Mouse (Mus musculus): Measurements from ENCODE around the gene Nkx1-1. TPM values are rescaled to one million over a fixed set of nuclear protein-coding genes. Genes with fewer than 3 reads are reported as not detected.

The Nkx1-1 gene
- polyA plus RNA-seq, 1 experiment from 2014 or later: not detected

- Histone ChIP-seq H3K27ac (replicated peaks in 1 of 2; ENCODE audit: control insufficient read depth in 1 of 2, insufficient read depth in 1 of 2, low read depth in 2 of 2, low read length in 2 of 2) (no peak overlapping the region), H3K4me3 (ENCODE audit: control insufficient read depth in 1 of 2, insufficient read depth in 1 of 2, low read depth in 1 of 2, low read length in 2 of 2) (no peak overlapping the region), H3K4me1 (ENCODE audit: control insufficient read depth in 2 of 2, insufficient read depth in 2 of 2, low read length in 2 of 2) (no peaks in the 10 kb centered on the region), H3K4me2 (ENCODE audit: low read length) (no peak overlapping the region), H3K9me3 (ENCODE audit: control insufficient read depth, low read length) (no peaks in the 10 kb centered on the region), H3K9ac (ENCODE audit: low read length) (no peak overlapping the region), H3K36me3 (ENCODE audit: control insufficient read depth, insufficient read depth, low read length) (no peaks in the 10 kb centered on the region), H3K27me3 (ENCODE audit: control insufficient read depth, insufficient read depth, low read length) (0 out of 2 replicates have a peak, but pooled peaks cover 6% of the 10 kb centered on the region)
- no peak for ATAC-seq (ENCODE audit: insufficient number of reproducible peaks, insufficient read depth, low FRiP score, low read depth)
- 53% methylated on average over 8 of the region's 8 CpGs for WGBS
These were observed 22.0 kb upstream of the Nkx1-1 start for GRCm38 (mm10) chr5:33455737-33456136.

DNA sequence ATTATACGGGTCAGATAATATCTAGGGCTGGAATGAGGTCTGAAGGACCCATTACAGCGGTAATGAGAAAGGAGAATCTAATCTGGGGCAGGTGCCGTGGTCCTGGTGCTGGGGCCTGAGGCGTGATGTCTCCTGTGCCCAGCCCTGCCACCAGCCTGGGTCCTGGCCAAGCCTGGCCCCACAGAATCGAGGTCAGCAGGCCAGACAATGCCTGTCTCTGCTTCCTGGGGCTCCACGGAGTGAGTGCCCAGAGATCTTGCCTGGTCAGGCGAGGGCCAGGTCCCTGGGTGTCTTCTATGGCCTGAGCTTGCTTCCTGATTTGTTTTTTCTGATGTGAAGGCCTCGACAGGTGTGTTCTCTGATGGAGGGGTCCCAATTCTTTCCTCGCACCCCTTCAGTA is 10.0 kb upstream of the Nkx1-1 start:
- Histone ChIP-seq H3K27me3 (ENCODE audit: control insufficient read depth, insufficient read depth, low read length) (peaks cover 59% of the 10 kb centered on the region), H3K9ac (ENCODE audit: low read length) (no peak overlapping the region), H3K4me2 (ENCODE audit: low read length) (no peak overlapping the region), H3K4me1 (ENCODE audit: control insufficient read depth in 2 of 2, insufficient read depth in 2 of 2, low read length in 2 of 2) (peaks cover 0 to 5% of the 10 kb centered on the region in 2 experiments; a peak in 3 of 4 replicates), H3K36me3 (ENCODE audit: control insufficient read depth, insufficient read depth, low read length) (no peaks in the 10 kb centered on the region), H3K9me3 (ENCODE audit: control insufficient read depth, low read length) (no peaks in the 10 kb centered on the region), H3K27ac (replicated peaks in 1 of 2; ENCODE audit: control insufficient read depth in 1 of 2, insufficient read depth in 1 of 2, low read depth in 2 of 2, low read length in 2 of 2) (no peak overlapping the region), H3K4me3 (ENCODE audit: control insufficient read depth in 1 of 2, insufficient read depth in 1 of 2, low read depth in 1 of 2, low read length in 2 of 2) (no peak overlapping the region)
- WGBS: 48% methylated on average over 9 of the region's 9 CpGs
- ATAC-seq (ENCODE audit: insufficient number of reproducible peaks, insufficient read depth, low FRiP score, low read depth): no peak

GRCm38 (mm10) chr5:33442927-33443710 is 9.3 kb upstream of the Nkx1-1 start:
- H3K36me3 ChIP-seq (ENCODE audit: control insufficient read depth, insufficient read depth, low read length): no peaks in the 10 kb centered on the region
- H3K4me1 ChIP-seq (ENCODE audit: control insufficient read depth in 2 of 2, insufficient read depth in 2 of 2, low read length in 2 of 2): peaks cover 2 to 5% of the 10 kb centered on the region in 2 experiments; a peak in 3 of 4 replicates
- WGBS: 7% methylated on average over 55 of the region's 56 CpGs
- H3K9ac ChIP-seq (ENCODE audit: low read length): no peak overlapping the region
- ATAC-seq (ENCODE audit: insufficient number of reproducible peaks, insufficient read depth, low FRiP score, low read depth): no peak
- no peaks in the 10 kb centered on the region for H3K9me3 ChIP-seq (ENCODE audit: control insufficient read depth, low read length)
- H3K4me2 ChIP-seq (ENCODE audit: low read length): peak overlapping the region; percentile 62
- peak overlapping the region; percentile 5 to 28 for H3K4me3 ChIP-seq (ENCODE audit: control insufficient read depth in 1 of 2, insufficient read depth in 1 of 2, low read depth in 1 of 2, low read length in 2 of 2)
- H3K27me3 ChIP-seq (ENCODE audit: control insufficient read depth, insufficient read depth, low read length): peaks cover 65% of the 10 kb centered on the region
- H3K27ac ChIP-seq (replicated peaks in 1 of 2; ENCODE audit: control insufficient read depth in 1 of 2, insufficient read depth in 1 of 2, low read depth in 2 of 2, low read length in 2 of 2): no peak overlapping the region

GRCm38 (mm10) chr5:33438214-33438613 is 4.4 kb upstream of the Nkx1-1 start:
- Histone ChIP-seq H3K27ac (replicated peaks in 1 of 2; ENCODE audit: control insufficient read depth in 1 of 2, insufficient read depth in 1 of 2, low read depth in 2 of 2, low read length in 2 of 2) (no peak overlapping the region), H3K4me2 (ENCODE audit: low read length) (no peak overlapping the region), H3K4me1 (ENCODE audit: control insufficient read depth in 2 of 2, insufficient read depth in 2 of 2, low read length in 2 of 2) (peaks cover 9 to 20% of the 10 kb centered on the region in 2 experiments), H3K4me3 (ENCODE audit: control insufficient read depth in 1 of 2, insufficient read depth in 1 of 2, low read depth in 1 of 2, low read length in 2 of 2) (no peak overlapping the region), H3K36me3 (ENCODE audit: control insufficient read depth, insufficient read depth, low read length) (no peaks in the 10 kb centered on the region), H3K9me3 (ENCODE audit: control insufficient read depth, low read length) (no peaks in the 10 kb centered on the region), H3K9ac (ENCODE audit: low read length) (no peak overlapping the region), H3K27me3 (ENCODE audit: control insufficient read depth, insufficient read depth, low read length) (peaks cover 89% of the 10 kb centered on the region)
- 3% methylated on average over 23 of the region's 23 CpGs for WGBS
- ATAC-seq (ENCODE audit: insufficient number of reproducible peaks, insufficient read depth, low FRiP score, low read depth): peak; percentile 48; the same call in 1 of the 2 replicates

DNA sequence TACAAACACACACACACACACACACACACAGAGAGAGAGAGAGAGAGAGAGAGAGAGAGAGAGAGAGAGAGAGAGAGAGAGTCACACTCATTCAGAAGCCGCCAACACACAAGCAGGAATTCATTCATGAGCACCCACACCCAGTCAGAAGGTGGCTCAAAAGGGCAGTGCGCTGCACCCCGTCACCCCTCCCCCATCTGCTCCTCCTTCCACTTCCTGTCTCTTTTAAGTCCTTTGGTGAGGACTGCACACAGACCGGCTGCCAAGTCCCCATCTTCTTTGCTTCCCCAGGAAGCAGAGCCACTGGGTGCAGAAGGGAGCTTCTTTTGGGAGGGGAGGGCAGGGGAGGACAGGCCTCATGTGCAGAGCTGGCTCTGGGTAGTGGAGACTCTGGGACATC is 2.2 kb upstream of the Nkx1-1 start:
- Histone ChIP-seq H3K9ac (ENCODE audit: low read length) (no peak overlapping the region), H3K4me2 (ENCODE audit: low read length) (no peak overlapping the region), H3K4me1 (ENCODE audit: control insufficient read depth in 2 of 2, insufficient read depth in 2 of 2, low read length in 2 of 2) (peaks cover 9 to 31% of the 10 kb centered on the region in 2 experiments), H3K9me3 (ENCODE audit: control insufficient read depth, low read length) (no peaks in the 10 kb centered on the region), H3K4me3 (ENCODE audit: control insufficient read depth in 1 of 2, insufficient read depth in 1 of 2, low read depth in 1 of 2, low read length in 2 of 2) (no peak overlapping the region), H3K36me3 (ENCODE audit: control insufficient read depth, insufficient read depth, low read length) (no peaks in the 10 kb centered on the region), H3K27ac (replicated peaks in 1 of 2; ENCODE audit: control insufficient read depth in 1 of 2, insufficient read depth in 1 of 2, low read depth in 2 of 2, low read length in 2 of 2) (no peak overlapping the region), H3K27me3 (ENCODE audit: control insufficient read depth, insufficient read depth, low read length) (peaks cover 89% of the 10 kb centered on the region)
- ATAC-seq (ENCODE audit: insufficient number of reproducible peaks, insufficient read depth, low FRiP score, low read depth): no peak
- 7% methylated on average over 4 of the region's 4 CpGs for WGBS

DNA sequence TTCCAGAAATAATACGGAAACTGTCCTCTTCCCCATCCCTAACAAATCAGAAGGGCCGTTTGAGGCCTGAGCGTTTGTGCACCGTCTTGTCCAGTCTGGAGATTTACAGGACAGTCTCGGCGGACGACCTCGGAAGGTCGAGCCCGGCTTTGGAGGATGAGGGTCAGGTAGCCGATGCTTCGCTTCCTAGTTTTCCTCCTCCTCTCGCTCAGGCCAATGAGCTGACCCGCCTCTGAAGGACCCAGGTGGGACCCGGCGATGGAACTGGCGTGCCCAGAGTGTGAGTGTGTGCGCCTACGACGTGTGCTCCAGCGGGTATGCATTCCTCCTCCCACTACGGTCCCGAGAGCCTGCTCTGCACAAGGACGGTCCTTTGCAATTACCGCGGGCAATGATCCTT is 1.4 kb upstream of the Nkx1-1 start:
- H3K4me2 ChIP-seq (ENCODE audit: low read length): no peak overlapping the region
- no peaks in the 10 kb centered on the region for H3K36me3 ChIP-seq (ENCODE audit: control insufficient read depth, insufficient read depth, low read length)
- peak overlapping the region in 1 of 2 experiments; percentile 30; a peak in 1 of 4 replicates for H3K4me3 ChIP-seq (ENCODE audit: control insufficient read depth in 1 of 2, insufficient read depth in 1 of 2, low read depth in 1 of 2, low read length in 2 of 2)
- no peak overlapping the region for H3K27ac ChIP-seq (replicated peaks in 1 of 2; ENCODE audit: control insufficient read depth in 1 of 2, insufficient read depth in 1 of 2, low read depth in 2 of 2, low read length in 2 of 2)
- ATAC-seq (ENCODE audit: insufficient number of reproducible peaks, insufficient read depth, low FRiP score, low read depth): no peak
- no peak overlapping the region for H3K9ac ChIP-seq (ENCODE audit: low read length)
- WGBS: 4% methylated on average over 26 of the region's 26 CpGs
- H3K4me1 ChIP-seq (ENCODE audit: control insufficient read depth in 2 of 2, insufficient read depth in 2 of 2, low read length in 2 of 2): peaks cover 11 to 39% of the 10 kb centered on the region in 2 experiments
- no peaks in the 10 kb centered on the region for H3K9me3 ChIP-seq (ENCODE audit: control insufficient read depth, low read length)
- H3K27me3 ChIP-seq (ENCODE audit: control insufficient read depth, insufficient read depth, low read length): peaks cover 90% of the 10 kb centered on the region

DNA sequence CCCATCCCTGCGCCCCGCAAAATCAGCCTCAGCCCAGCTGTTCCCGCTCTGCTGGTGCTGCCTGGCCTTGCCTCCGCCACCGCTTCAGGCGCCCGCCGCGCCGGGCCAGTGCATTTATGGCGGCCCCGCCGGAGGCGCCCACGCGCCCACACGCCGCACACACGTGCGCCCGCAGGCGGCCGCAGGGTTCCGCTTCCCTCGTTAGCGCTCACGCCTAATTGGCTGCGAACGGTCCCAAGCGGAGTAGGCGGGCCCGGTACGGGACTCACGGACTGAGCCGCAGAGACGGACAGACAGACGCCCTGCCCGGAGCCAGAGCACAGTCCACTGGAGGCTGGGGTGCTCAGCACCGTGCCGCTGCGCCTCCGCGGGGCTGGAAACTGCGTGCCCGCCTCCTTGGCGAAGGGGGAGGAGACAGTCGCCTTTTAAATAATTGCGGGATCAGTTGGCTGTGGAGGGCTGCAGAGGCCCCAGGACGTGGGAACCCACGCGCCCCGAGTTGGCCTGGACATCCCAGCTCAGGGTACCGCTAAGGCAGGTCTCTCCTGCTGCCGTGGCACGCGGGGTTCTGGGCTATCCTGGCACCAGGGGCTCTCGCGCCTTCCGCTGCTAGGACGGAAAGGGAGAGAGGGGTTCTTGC is 485 bp upstream of the Nkx1-1 start:
- no peaks in the 10 kb centered on the region for H3K9me3 ChIP-seq (ENCODE audit: control insufficient read depth, low read length)
- peak overlapping the region in 1 of 2 experiments; percentile 30; a peak in 2 of 4 replicates for H3K4me3 ChIP-seq (ENCODE audit: control insufficient read depth in 1 of 2, insufficient read depth in 1 of 2, low read depth in 1 of 2, low read length in 2 of 2)
- under 1% methylated on average over 57 of the region's 60 CpGs for WGBS
- H3K4me2 ChIP-seq (ENCODE audit: low read length): peak overlapping the region; percentile 53
- H3K36me3 ChIP-seq (ENCODE audit: control insufficient read depth, insufficient read depth, low read length): no peaks in the 10 kb centered on the region
- H3K9ac ChIP-seq (ENCODE audit: low read length): no peak overlapping the region
- ATAC-seq (ENCODE audit: insufficient number of reproducible peaks, insufficient read depth, low FRiP score, low read depth): peak; percentile 31; the same call in 1 of the 2 replicates
- H3K4me1 ChIP-seq (ENCODE audit: control insufficient read depth in 2 of 2, insufficient read depth in 2 of 2, low read length in 2 of 2): peaks cover 11 to 39% of the 10 kb centered on the region in 2 experiments
- peaks cover 95% of the 10 kb centered on the region for H3K27me3 ChIP-seq (ENCODE audit: control insufficient read depth, insufficient read depth, low read length)
- H3K27ac ChIP-seq (replicated peaks in 1 of 2; ENCODE audit: control insufficient read depth in 1 of 2, insufficient read depth in 1 of 2, low read depth in 2 of 2, low read length in 2 of 2): no peak overlapping the region

All from heart, embryonic 14.5 days (tissue).